Mouse (Mus musculus): ENCODE results near the gene D630039A03Rik. TPM values are rescaled to one million over a fixed set of nuclear protein-coding genes. Genes with fewer than 3 reads are reported as not detected.

The D630039A03Rik gene
- polyA plus RNA-seq, 1 experiment from 2014 or later: 0.45 TPM

Other genes with a start within 250 kb of the D630039A03Rik start
- gene Akap2, start 198.6 kb downstream of the D630039A03Rik start, polyA plus RNA-seq (2016; fragmentation: Nextera tagmentation; extraction: Ambion mirVana): 29.9 and 31.5 TPM in 2 replicates
- gene Txn1, start 40.1 kb upstream of the D630039A03Rik start, polyA plus RNA-seq (2016; fragmentation: Nextera tagmentation; extraction: Ambion mirVana): 292 and 314 TPM in 2 replicates
- not detected in 2 replicates for gene Txndc8, start 92.8 kb upstream of the D630039A03Rik start, polyA plus RNA-seq (2016; fragmentation: Nextera tagmentation; extraction: Ambion mirVana)